Mouse (Mus musculus) embryo, embryonic 11.5 days (tissue): ENCODE results near the gene Wdfy3.
"Not testable (repeated sequence)": the region's sequence is repeated elsewhere in the genome, so short reads cannot be mapped to it uniquely, and the experiment has no call there.

Experiments used
- DNase-seq: peaks from one replicate; pipeline ENCODE4 v3.0.0-alpha.2; 2012; ENCODE audit warnings: low read depth, low spot score

Wdfy3 gene

DNA sequence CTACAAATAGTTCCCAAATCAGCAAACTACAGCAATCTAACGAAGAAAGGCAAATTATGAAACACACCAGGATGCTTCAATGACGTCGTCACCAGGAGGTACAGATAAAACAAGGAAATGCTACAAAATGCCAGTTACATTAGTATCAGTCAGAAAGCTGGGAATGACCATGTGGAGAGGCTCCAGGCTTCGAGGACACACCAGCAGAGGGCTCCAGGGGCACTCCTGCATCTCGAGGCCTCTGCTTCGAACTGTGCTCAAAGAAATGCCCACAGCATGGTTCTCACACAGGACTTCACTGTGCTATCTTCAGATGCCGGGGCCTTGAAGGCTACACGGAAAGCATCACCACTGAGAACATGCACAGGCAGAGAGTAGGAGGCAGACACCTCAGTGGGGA lies 68.7 kb downstream of the Wdfy3 start:
- DNase-seq, result no peak

- no peak for DNase-seq
Observed at GRCm38 (mm10) chr5:101998971-101999370, 70.8 kb downstream of the Wdfy3 start.

DNA sequence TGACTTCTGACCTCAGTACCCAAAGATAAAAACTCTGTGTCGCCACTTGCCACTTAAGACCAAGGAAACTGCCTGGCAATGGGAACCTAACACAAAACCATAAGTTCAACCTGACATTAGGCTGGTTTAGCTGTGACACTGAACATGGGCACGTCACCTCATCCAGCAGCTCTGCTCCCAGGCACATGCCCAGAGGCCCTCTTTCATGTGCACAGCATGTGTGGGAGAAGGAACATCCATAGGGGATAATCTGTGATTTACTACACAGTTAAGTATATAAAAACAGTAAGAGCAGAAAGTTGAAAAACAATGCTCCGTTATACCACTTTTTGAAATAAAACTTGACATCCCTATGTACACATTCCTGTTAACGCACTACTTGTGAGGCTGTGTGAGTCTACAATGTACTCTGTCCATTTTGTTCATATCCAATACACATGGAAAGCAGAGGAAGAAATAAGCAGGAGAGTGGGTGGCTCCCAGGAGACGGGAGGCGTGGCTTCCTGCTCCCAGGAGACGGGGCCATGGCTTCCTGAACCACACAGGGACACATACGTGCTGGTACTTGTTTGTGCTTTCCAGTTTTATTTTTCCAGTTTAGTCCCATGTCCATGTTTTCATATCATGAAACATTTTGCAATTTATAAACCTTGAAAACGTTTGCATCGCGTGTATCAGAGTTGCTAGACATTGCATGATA lies 73.5 kb downstream of the Wdfy3 start:
- DNase-seq, result no peak

GRCm38 (mm10) chr5:101995451-101995995 lies 74.2 kb downstream of the Wdfy3 start:
- no peak for DNase-seq

DNA sequence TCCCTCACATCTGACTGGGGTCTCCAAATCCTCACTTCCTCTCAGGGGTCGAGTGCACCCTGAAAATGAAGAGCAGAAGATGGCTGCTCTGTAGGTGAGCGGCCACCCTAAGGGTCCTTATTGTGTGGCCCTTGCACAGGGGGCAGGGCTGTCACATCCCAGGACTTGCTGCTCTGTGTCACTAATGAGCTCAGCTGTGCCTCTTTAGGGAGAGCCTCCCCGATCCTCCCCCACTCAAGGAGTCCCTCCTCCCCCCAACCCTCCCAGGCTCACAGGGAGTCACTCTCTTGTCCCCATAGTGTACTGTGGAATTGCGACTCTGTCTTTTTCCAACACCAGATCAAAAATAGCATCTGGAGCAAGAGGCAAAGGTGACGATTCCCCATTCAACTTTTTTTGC lies 75.7 kb downstream of the Wdfy3 start:
- no peak for DNase-seq

GRCm38 (mm10) chr5:101992969-101993670 lies 76.6 kb downstream of the Wdfy3 start:
- no peak for DNase-seq

GRCm38 (mm10) chr5:101990298-101990845 lies 79.3 kb downstream of the Wdfy3 start:
- DNase-seq, result no peak

DNA sequence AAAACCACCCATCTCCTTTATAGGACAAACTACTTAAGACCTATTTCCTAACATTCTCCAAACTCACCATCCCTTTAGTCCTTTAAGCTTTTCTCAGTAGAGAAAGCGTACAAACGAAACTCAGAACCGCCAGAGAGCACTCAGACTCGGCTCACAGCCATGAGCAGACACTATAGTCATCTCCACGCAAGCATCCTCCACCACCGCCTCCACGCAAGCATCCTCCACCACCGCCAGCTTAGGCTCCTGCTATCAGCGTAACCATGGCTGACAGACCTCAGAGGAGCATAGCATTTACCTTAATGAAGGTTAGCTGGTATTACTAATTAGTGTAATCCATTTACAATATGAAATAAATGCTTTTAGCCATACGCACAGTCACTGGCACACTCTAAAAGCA lies 81.2 kb downstream of the Wdfy3 start:
- DNase-seq, result no peak

DNA sequence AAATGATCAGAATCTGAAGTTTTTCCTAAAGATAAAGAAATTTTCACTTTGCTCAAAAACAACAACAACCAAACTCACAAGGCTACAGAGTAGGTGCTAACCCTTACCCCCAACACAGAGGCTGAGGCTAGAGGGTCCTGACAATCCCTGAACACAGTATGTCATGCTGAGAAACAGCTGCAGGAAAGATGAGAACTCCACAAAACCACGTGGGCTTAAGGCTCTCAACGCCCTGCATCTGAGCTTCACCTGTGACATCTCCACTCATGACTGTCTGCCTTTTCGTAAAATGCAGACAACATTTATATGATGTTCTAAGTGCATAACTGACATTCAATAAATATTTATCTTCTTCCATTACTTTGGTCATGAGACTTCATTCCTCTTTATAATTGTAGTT lies 83.0 kb downstream of the Wdfy3 start:
- no peak for DNase-seq

DNA sequence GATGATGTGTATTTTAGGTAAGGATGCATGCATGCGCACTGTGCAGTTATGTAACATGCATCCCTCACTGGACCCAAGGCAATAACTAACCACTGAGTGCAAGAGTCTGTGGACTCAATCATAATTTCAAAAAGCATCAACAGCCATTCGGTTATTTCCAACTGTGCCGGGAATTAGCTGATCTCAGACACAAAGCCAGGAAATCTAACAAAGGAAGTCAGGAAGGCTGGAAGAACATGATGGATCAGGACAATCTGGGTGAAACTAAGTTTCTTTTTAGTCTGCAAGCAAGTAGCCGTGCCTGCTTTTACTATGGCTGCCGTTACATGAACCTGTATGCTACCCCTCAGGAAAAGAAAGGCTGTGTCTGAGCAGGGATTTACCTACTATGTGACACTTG lies 87.5 kb downstream of the Wdfy3 start:
- DNase-seq, result no peak

DNA sequence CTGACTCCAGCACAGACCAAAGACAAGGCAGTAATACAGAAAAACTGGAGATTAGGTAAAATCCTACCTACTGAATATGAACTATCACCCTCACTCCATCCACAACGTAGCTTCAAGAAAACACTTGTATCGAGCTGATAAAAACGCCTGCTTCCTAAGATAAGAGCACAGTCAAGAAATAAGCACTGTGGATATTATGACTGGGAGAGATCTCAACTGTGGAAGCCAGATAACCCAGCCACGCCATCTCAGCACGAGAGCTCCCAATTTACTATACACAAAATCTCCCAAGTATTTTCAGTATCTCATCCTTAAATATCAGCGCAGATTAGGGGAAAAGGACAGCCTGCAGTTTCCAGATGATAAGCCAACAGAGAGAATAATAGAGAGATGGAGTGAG lies 90.1 kb downstream of the Wdfy3 start:
- no peak for DNase-seq

DNA sequence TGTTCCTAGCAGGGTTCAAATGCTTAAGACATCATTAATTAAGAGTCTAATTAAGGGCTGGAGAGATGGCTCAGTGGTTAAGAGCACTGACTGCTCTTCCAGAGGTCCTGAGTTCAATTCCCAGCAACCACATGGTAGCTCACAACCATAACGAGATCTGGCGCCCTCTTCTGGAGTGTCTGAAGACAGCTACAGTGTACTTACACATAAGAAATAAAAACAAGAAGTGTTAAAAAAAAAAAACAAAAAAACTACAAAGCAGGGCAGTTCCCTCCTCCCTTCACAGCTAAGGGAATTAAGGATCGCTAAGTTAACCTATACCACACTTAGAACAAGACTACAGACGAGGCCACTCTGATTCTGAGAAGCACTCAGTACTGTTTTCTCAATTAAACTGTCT lies 97.1 kb downstream of the Wdfy3 start:
- not testable (repeated sequence) for DNase-seq

GRCm38 (mm10) chr5:101968153-101968851 lies 101.4 kb downstream of the Wdfy3 start:
- DNase-seq, result no peak

DNA sequence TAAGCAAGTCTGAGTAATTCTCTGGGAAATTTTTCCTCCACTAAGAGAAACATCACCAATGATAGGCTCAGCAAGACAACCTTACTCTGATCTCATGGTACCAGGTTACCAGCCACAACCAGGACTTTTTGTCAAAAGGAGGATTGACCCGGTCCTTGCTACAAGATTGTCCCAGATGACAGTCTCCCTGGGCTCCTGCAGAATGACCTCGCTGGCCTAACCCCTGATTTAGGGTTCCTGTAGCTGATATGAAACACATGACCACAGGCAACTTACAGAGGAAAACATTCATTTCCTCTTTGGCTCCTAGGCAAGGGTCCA lies 101.9 kb downstream of the Wdfy3 start:
- DNase-seq, result no peak

DNA sequence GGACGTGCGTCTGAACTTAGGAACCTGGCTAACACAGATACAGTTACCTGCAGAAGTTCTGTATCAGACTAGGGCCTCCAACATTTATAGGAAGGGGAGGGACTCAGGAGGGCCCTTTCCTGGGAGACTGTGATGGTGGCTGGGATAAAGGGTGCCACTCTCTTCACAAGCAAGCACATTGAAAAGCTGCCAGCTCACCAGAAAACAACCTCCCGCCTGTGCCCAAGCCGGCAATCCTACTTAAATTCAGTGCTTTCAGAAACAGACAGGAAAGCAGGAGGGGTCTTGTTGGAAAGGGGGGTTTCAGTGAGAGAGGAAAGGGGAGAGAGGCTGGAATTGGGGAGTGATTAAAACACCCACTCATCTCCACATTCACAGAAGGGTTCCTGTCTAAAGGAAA lies 106.9 kb downstream of the Wdfy3 start:
- DNase-seq, result no peak

- no peak for DNase-seq
Observed at GRCm38 (mm10) chr5:101959369-101959768, 110.4 kb downstream of the Wdfy3 start.

- no peak for DNase-seq
Observed at GRCm38 (mm10) chr5:101958941-101959340, 110.8 kb downstream of the Wdfy3 start.

DNA sequence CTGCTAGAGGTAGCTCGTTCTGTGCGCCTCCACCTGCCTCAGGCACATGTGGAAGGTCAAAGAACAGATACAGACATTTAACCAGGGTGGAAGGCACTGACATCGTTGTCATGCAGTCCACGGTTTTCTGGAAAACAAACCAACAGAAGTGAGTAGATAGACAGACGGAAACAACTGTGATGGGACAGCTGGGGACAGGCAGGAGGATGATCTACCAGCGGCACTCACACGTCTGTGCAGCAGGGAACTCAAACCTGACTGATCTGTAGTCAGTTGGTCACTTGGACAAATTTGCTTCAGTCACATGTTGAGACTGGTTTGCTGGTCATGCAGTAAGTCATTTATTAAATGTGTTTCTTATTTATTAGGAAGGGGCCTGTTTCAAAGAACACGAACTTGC lies 112.3 kb downstream of the Wdfy3 start:
- no peak for DNase-seq

GRCm38 (mm10) chr5:101954393-101955340 lies 115.1 kb downstream of the Wdfy3 start:
- DNase-seq, result no peak

DNA sequence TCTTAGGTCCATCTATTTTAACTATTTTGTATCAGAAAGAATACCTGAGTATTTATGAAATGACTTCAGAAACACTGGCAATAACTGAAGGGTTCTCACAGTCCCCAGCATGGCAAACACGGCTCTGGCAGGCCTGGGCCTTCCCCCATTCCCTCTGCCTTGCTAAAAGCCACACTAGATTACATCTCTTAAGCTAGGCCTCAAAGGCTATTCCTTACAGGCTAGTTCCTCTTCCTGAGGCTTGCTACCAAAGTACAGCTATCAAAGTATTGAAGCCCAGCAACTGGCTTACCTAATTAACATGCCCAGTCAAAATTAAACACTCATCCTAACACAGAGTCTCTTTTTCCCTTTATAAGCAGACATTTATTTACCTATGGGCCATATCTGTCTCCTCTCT lies 117.8 kb downstream of the Wdfy3 start:
- DNase-seq, result no peak

DNA sequence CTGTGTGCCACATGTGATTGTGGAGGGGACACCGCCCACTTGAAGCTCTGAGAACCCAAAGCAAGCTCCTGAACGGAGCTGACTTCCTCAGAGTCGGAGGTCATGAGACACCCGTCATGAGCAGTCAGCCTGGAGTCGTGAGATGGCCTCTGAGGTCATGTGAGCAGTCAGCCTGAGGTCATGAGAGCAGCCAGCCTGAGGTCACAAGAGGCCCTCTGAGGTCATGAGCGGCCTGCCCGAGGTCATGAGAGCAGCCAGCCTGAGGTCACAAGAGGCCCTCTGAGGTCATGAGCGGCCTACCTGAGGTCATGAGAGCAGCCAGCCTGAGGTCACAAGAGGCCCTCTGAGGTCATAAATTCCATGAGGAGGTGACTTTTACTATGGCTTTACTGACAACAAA lies 120.4 kb downstream of the Wdfy3 start:
- no peak for DNase-seq
